Comparison of ENCODE assay signal across 31 mouse cellular contexts in the genomic region with DNA sequence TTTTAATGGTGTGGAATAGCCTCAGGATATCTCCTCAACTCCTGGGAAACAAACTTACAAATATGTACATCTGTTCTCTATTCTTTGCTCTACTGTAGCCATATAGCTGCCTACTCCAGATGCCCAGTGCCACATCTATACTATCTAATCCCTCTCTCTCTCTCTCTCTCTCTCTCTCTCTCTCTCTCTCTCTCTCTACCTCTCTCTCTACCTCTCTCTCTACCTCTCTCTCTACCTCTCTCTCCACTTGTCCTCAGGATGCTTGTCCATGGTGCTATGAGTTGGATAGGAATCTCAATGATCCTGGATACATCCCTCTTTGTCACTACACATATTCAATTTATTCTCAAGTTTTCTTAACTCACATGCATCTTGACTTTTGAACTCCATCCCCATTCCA.
"Had no signal": no experiment of that assay in that cellular context is flagged by ENCODE, and none has a peak within 500 bp of the region (broad histone marks: within the 10 kb centered on the region; RNA-seq: fewer than 3 reads in every experiment).

No protein-coding gene starts in this region.

- H3K36me3 ChIP-seq: limb, embryonic 10.5 days; limb, embryonic 12.5 days; limb, embryonic 13.5 days; limb, embryonic 15.5 days; liver, embryonic 13.5 days; liver, embryonic 15.5 days; lung, embryonic 15.5 days; midbrain, embryonic 10.5 days; midbrain, embryonic 12.5 days; midbrain, embryonic 13.5 days; midbrain, embryonic 15.5 days; neural tube, embryonic 12.5 days had no signal

- H3K4me2 ChIP-seq: limb, embryonic 12.5 days; limb, embryonic 13.5 days; limb, embryonic 15.5 days; liver, embryonic 11.5 days; liver, embryonic 13.5 days; liver, embryonic 15.5 days; lung, embryonic 14.5 days; lung, embryonic 15.5 days; midbrain, embryonic 11.5 days; midbrain, embryonic 12.5 days; midbrain, embryonic 13.5 days; midbrain, embryonic 15.5 days; neural tube, embryonic 12.5 days had no signal

- ATAC-seq: liver, postnatal 0 days; lung, postnatal 0 days; midbrain, embryonic 13.5 days; midbrain, embryonic 15.5 days; midbrain, embryonic 16.5 days had no signal

- DNase-seq: left cerebral cortex, postnatal 4 days; liver; liver, embryonic 13.5 days; liver, postnatal 0 days; lung, adult 18-20 months; lung, adult 2 months; lung, embryonic 14.5 days; lung, postnatal 10 days; lung, postnatal 14 days; lung, postnatal 36 days; lung, postnatal 4 days; midbrain, embryonic 14.5 days had no signal

- H3K4me3 ChIP-seq: limb, embryonic 10.5 days; limb, embryonic 12.5 days; limb, embryonic 13.5 days; limb, embryonic 15.5 days; liver, embryonic 13.5 days; liver, embryonic 15.5 days; lung, embryonic 15.5 days; megakaryocyte, embryonic 14.5 days; midbrain, embryonic 10.5 days; midbrain, embryonic 12.5 days; midbrain, embryonic 13.5 days; midbrain, embryonic 15.5 days; myocyte; neural tube, embryonic 12.5 days had no signal

- H3K27me3 ChIP-seq: limb, embryonic 12.5 days; limb, embryonic 13.5 days; limb, embryonic 15.5 days; liver, embryonic 13.5 days; liver, embryonic 15.5 days; lung, embryonic 15.5 days; megakaryocyte, embryonic 14.5 days; midbrain, embryonic 12.5 days; midbrain, embryonic 13.5 days; midbrain, embryonic 15.5 days; neural tube, embryonic 12.5 days had no signal

- H3K9ac ChIP-seq: limb, embryonic 12.5 days; limb, embryonic 13.5 days; limb, embryonic 15.5 days; liver, embryonic 13.5 days; liver, embryonic 14.5 days; liver, embryonic 15.5 days; liver, postnatal 0 days; lung, embryonic 14.5 days; lung, embryonic 15.5 days; midbrain, embryonic 12.5 days; midbrain, embryonic 13.5 days; midbrain, embryonic 15.5 days; neural tube, embryonic 12.5 days had no signal

- H3K27ac ChIP-seq: limb, embryonic 10.5 days; limb, embryonic 12.5 days; limb, embryonic 13.5 days; limb, embryonic 15.5 days; liver, embryonic 13.5 days; liver, embryonic 14.5 days; liver, embryonic 15.5 days; lung, embryonic 15.5 days; macrophage; midbrain, embryonic 10.5 days; midbrain, embryonic 12.5 days; midbrain, embryonic 13.5 days; midbrain, embryonic 15.5 days; neural tube, embryonic 12.5 days had no signal

- H3K4me1 ChIP-seq: limb, embryonic 10.5 days; limb, embryonic 12.5 days; limb, embryonic 13.5 days; limb, embryonic 15.5 days; liver, embryonic 13.5 days; liver, embryonic 15.5 days; lung, embryonic 15.5 days; megakaryocyte, embryonic 14.5 days; midbrain, embryonic 10.5 days; midbrain, embryonic 12.5 days; midbrain, embryonic 13.5 days; midbrain, embryonic 15.5 days; neural tube, embryonic 12.5 days had no signal

- H3K9me3 ChIP-seq: limb, embryonic 10.5 days; limb, embryonic 12.5 days; limb, embryonic 15.5 days; liver, embryonic 13.5 days; liver, embryonic 15.5 days; lung, embryonic 15.5 days; midbrain, embryonic 10.5 days; midbrain, embryonic 12.5 days; midbrain, embryonic 13.5 days; midbrain, embryonic 15.5 days; neural tube, embryonic 12.5 days had no signal
